Mouse (Mus musculus): ENCODE measurements at regions not wholly inside any gene's neighbourhood (a gene's known extent, or its start where the extent isn't known, plus 50 kb on each side); places are given as distances from the start of the nearest gene placed in this dataset.

DNA sequence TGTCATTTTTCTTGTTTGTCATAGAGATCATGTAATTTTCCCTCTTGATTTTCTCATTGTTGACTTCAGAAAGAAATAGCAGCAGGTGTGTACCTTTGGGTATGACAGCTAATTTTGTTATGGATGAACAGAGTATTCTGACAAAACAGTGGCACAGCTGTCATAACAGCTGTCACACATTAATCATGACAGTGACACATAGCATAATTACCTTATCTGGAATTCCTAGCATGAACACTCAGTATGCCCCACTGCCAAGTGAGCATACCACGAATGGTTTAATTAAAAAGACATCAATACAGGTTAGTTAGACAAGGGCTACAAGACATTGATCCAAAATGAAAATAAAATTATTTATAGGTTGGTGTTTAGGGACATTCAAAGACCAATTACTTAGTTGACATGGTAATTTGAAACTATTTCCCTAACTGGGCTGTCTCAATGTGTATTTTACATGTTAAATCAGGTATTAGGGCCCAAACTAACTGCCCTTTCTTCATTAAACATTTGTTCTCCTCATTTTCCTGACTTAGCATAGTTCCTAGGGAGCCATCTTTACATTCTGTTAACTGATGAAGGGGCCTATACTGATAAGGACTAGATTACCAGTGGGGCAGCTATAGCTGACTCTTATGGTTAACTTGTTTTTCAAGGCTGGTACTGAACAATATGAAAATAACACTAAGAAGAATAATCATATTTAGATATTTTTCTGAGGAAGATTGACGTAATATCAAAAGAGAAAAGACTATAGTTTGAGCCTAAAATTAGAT is 52.2 kb downstream of the Aldoart1 start:
- Histone ChIP-seq H3K4me3 (replicated peaks) (no peak overlapping the region), H3K9me3 (no peaks in the 10 kb centered on the region), H3K4me1 (no peaks in the 10 kb centered on the region), H3K9ac (no peak overlapping the region), H3K36me3 (replicated peaks) (no peaks in the 10 kb centered on the region), H3K27ac (no peak overlapping the region), H3K27me3 (no peaks in the 10 kb centered on the region), H3K4me2 (no peak overlapping the region)
- peak; percentile 61; the same call in 1 of the 2 replicates for ATAC-seq (ENCODE audit: low FRiP score)
- 68% methylated on average over 2 of the region's 2 CpGs for WGBS

DNA sequence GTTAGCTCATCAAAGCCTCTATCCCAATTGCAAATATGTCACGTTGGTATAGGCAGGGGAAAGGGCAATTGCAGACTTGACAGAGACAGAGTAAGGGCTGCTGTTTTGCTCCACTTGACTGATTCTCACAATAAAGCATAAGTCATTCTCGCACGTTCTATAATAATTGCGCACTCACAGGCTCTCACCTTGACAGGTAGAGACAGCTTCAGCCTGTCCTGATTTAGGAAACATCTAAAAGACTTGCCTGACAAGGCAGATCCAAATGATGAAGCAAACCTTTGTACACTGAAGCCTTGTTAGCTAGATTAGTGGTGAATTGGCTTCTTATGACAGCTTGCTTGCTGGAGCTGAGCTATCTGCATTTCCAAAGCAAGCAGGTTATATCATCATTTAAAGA is 52.9 kb downstream of the Aldoart1 start:
- Histone ChIP-seq H3K9me3 (no peaks in the 10 kb centered on the region), H3K27ac (no peak overlapping the region), H3K36me3 (replicated peaks) (no peaks in the 10 kb centered on the region), H3K9ac (no peak overlapping the region), H3K27me3 (no peaks in the 10 kb centered on the region), H3K4me1 (no peaks in the 10 kb centered on the region), H3K4me2 (no peak overlapping the region), H3K4me3 (replicated peaks) (no peak overlapping the region)
- 0 out of 2 replicates have a peak, but pooled peaks have one; percentile 39 for ATAC-seq (ENCODE audit: low FRiP score)
- WGBS: 79% methylated on average over 4 of the region's 4 CpGs

DNA sequence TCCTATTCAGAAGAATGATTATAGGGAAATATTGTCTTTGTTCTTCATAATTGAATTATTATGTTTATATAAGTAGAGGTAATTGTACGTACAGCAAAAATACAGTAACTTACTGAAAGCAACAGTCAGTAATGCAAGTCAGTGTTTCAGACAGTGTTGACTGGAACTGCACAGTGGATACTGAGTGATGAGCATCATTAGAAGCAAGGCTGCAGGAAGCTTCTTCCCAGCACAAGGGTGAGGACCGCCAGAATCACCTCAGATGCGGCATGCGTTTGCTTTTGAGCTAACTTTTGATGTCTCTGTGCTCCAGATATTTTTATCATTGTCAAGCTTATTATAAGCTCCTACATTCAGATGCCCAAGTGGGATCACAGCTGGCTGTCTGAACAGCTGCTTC is 63.6 kb downstream of the Aldoart1 start:
- H3K4me2 ChIP-seq: no peak overlapping the region
- H3K36me3 ChIP-seq (replicated peaks): no peaks in the 10 kb centered on the region
- no peaks in the 10 kb centered on the region for H3K27me3 ChIP-seq
- ATAC-seq (ENCODE audit: low FRiP score): no peak
- H3K9me3 ChIP-seq: no peaks in the 10 kb centered on the region
- H3K4me1 ChIP-seq: no peaks in the 10 kb centered on the region
- H3K9ac ChIP-seq: no peak overlapping the region
- no peak overlapping the region for H3K27ac ChIP-seq
- no peak overlapping the region for H3K4me3 ChIP-seq (replicated peaks)
- 89% methylated on average over 4 of the region's 4 CpGs for WGBS

DNA sequence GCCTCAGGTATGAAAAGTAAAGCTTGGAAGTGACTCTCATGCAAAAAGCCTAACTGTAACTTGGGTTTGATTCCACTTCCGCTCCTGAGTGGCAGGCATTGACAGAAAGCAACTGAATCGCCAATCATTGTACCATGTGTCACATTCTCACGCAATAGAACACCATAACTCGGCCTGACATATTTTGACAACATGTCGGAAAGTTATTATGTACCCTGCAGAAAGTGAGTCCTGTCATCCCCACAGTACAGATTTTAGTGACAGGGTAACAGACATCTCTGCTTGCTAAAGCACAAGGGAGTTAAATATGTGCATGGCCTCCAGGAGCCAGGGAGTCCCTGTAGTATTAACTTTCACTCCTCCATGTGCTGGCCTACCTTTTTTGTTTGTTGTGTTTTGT is 85.5 kb downstream of the Aldoart1 start:
- Histone ChIP-seq H3K27ac (no peak overlapping the region), H3K9ac (no peak overlapping the region), H3K4me3 (replicated peaks) (no peak overlapping the region), H3K36me3 (replicated peaks) (no peaks in the 10 kb centered on the region), H3K4me2 (no peak overlapping the region), H3K9me3 (no peaks in the 10 kb centered on the region), H3K4me1 (no peaks in the 10 kb centered on the region), H3K27me3 (no peaks in the 10 kb centered on the region)
- peak; percentile 37; the same call in 1 of the 2 replicates for ATAC-seq (ENCODE audit: low FRiP score)
- WGBS: 76% methylated on average over 5 of the region's 5 CpGs

DNA sequence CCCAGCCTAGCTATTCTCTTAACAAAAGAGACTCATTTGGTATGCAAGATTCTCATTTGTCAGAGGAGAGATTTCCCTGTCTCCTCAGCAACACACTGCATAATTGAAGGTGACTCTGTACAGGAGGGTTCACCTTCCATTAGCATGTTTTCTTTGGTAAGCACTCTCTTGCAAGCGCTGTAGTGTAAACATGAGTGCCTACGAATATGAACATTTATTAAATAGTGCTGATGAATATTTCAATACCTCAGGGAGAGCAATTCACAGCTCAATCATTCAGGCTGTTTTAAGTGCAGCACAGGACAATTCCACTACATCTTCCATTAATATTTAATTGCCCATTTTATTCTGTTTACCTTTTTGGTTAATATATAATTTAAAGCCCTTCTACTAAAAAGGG is 86.0 kb downstream of the Aldoart1 start:
- 66% methylated on average over 2 of the region's 2 CpGs for WGBS
- no peaks in the 10 kb centered on the region for H3K36me3 ChIP-seq (replicated peaks)
- no peak overlapping the region for H3K9ac ChIP-seq
- no peaks in the 10 kb centered on the region for H3K9me3 ChIP-seq
- no peak overlapping the region for H3K27ac ChIP-seq
- ATAC-seq (ENCODE audit: low FRiP score): peak; percentile 70
- H3K4me3 ChIP-seq (replicated peaks): no peak overlapping the region
- no peaks in the 10 kb centered on the region for H3K4me1 ChIP-seq
- no peaks in the 10 kb centered on the region for H3K27me3 ChIP-seq
- no peak overlapping the region for H3K4me2 ChIP-seq
